Mouse (Mus musculus) adrenal gland, postnatal 14 days (tissue): ENCODE data around the gene Grb10. TPM values are rescaled to one million over a fixed set of nuclear protein-coding genes. Genes with fewer than 3 reads are reported as not detected.

Experiments used
- DNase-seq: peaks from one replicate; pipeline ENCODE4 v3.0.0; 2021; ENCODE audit warnings: mixed read lengths
- total RNA-seq: library from RNA; stranded (reverse); gene quantifications from 2 replicates; pipeline ENCODE4 v1.2.3, GENCODE M21; 2021

Grb10 gene
- total RNA-seq, 1 experiment from 2014 or later: 149 TPM

- no peak for DNase-seq
Observed at GRCm38 (mm10) chr11:11897645-11898357, 140.7 kb downstream of the Grb10 start, which contains the start of gene Ddc. TSS of gene Ddc (minus strand) at chr11:11898144.

- no peak for DNase-seq
Observed at GRCm38 (mm10) chr11:11895479-11895878, 143.0 kb downstream of the Grb10 start.

DNA sequence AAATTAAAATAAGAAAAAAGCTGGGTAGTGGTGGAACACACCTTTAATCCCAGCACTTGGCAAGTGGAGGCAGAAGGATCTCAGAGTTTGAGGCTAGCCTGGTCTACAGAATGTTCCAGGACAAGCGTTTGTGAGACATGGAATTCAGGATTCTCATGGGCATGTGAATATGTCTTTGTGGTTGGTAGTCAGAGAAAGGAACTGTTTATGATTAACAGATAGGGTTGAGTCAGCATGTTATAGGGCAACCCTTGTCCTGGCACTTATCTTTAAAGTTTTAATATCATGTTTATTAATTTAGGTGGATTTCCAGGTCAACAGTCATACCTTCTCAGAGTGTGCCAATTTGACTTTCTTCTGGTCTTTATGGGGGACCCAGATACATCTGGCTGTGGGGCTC, 144.7 kb downstream of the Grb10 start:
- DNase-seq: no peak

GRCm38 (mm10) chr11:11892993-11893602, 145.4 kb downstream of the Grb10 start:
- DNase-seq: no peak

DNA sequence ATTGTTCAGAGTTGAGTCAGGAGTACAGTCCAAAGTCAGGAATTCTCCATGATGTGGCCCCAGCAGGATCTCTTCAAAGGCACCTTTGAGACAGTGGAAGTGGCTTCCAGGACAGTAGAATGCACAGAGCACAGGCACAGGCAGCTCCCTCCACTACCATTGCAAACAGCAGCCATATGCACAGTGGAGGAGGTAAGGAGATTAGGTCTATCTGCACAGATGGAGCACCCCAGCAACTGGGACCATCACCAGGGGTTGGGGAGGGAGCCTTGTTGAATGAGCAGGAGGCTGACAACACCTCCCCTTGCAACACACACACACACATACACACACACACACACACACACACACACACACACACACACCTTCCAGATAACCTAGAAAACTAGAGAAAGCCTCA, 146.7 kb downstream of the Grb10 start:
- no peak for DNase-seq

DNA sequence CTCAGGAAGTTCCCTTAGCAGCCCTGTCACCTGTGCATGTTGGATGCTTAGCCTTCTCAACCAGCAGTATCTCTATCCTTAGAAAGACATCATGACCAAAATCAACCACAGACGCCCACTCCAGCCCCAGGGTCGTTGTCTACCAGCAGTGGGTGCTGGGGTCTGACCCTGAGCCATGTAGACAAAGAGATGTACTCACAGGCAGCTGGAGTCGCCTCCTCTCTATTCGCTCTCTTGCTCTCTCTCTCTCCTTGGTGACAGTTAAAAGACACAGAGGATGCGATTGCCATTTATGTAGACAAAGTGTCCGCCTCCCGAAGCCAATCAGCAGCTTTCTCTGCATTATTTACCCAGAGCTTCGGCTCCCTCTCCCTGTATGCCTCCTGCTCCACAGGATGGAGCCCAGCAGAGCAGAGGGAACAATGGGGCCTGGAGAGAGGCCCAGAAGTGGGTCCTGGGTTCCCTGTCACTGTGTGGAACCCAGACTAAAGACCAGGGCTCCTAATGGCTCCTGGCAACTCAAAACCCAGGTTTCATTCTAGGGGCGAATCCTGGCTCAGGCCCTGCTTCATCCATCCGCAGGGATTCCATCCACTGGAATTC, 148.2 kb downstream of the Grb10 start:
- DNase-seq: no peak

- DNase-seq: no peak
Observed at GRCm38 (mm10) chr11:11888727-11889126, 149.8 kb downstream of the Grb10 start.

- no peak for DNase-seq
Observed at GRCm38 (mm10) chr11:11888051-11888450, 150.4 kb downstream of the Grb10 start.

- no peak for DNase-seq
Observed at GRCm38 (mm10) chr11:11886403-11886998, 152.0 kb downstream of the Grb10 start.

DNA sequence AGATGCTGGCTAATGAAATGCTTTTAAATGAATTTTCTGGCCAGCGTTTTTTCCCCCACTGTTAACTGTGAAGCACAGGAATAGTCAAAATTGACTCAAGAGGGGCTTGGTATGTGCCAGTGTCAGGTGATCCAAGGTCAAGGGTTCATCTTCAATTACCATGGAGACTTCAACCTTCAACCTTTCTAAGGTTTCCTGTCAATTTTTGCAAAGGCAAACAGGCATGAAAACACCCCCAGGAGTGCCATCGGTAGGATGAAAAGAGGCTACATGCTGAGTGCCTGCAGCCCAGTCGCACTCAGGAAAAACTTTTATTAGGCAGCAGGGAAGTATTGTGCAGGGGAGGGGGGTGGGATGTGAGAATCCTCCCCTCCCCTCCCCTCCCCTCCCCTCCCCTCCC, 152.6 kb downstream of the Grb10 start:
- DNase-seq: no peak

DNA sequence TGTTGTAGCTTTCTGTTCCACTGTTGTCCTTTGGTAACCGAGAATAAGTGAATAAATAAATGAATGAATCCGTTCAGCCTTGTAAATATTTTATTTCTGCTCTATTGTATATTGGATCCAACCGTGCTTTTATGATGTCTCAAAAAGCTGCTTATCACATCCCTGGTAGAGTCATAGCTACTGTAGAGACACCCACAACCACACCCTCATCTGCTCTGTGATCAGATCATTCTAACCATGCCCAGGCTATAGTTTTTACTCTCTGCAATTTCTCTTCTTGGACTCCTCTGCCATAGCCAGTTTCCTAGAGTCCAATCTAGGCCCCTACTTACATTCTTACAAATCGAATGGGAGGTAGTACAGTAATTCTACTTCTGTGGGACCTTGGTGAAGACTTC, 153.2 kb downstream of the Grb10 start:
- no peak for DNase-seq

- DNase-seq: no peak
Observed at GRCm38 (mm10) chr11:11884533-11885245, 153.8 kb downstream of the Grb10 start.

GRCm38 (mm10) chr11:11881783-11882155, 156.7 kb downstream of the Grb10 start:
- peak; percentile 58 for DNase-seq

DNA sequence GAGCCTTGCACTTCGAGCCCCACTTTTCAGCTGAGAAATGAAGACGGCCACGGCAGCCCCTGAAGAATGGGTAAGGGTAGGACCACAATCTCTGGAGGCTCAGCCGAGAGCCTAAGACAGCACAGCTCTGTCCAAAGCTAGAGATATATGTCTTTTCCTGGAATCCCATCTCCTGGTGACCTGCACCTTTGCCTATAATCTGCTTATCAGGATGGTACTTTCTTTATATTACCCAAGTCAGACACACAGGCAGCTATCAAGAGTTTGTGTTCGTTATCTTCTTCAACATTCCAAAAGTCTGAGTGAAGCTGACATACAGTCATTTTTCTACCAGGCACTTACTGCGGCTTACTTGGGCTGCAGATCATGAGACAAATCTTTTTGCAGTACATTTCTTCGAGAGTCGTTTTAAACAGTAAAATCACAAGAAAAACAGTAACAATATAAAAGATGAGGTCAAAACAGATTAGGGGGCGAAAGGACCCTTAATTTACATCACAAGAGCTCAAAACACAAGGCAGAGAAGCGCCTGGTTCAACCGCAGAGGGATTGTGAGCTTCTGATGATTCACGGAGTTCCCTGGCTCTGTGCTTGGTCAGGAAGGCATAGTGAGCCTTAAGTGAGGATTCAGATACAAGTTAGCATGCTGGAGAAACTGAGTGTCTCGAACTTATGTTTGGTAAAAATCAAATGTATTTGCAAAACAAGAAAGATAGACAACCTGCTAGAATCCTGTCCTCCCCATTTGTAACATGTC, 157.3 kb downstream of the Grb10 start:
- DNase-seq: no peak

Other genes starting within 250 kb of the Grb10 start
- 8.0 and 9.2 TPM in 2 replicates for gene Fignl1, start 229.7 kb downstream of the Grb10 start, total RNA-seq
- 66.4 and 68.7 TPM in 2 replicates for gene Ddc, start 140.5 kb downstream of the Grb10 start, total RNA-seq